Mouse (Mus musculus) fibroblast of lung, adult 2 months (primary cell): ENCODE data around the gene Sult2a7.

Experiments
- DNase-seq: peaks from one replicate; pipeline ENCODE4 v3.0.0-alpha.2; 2011; ENCODE audit warnings: low read depth

Gene Sult2a7

GRCm38 (mm10) chr7:14494130-14494529, at the start of gene Sult2a7:
Gene Sult2a7 (minus strand): TSS chr7:14494230.
- no peak for DNase-seq

GRCm38 (mm10) chr7:14525280-14525679, 31.2 kb upstream of the Sult2a7 start:
- no peak for DNase-seq

- no peak for DNase-seq
Observed at GRCm38 (mm10) chr7:14522636-14523035, 28.6 kb upstream of the Sult2a7 start.

- no peak for DNase-seq
Observed at GRCm38 (mm10) chr7:14518301-14518700, 24.3 kb upstream of the Sult2a7 start.

GRCm38 (mm10) chr7:14492886-14493285, 1.1 kb downstream of the Sult2a7 start:
- DNase-seq = no peak

- DNase-seq = no peak
Observed at GRCm38 (mm10) chr7:14446534-14446933, 47.5 kb downstream of the Sult2a7 start, which contains the start of gene Sult2a8. Gene Sult2a8 (minus strand): TSS chr7:14446769.

- no peak for DNase-seq
Observed at GRCm38 (mm10) chr7:14439581-14439980, 54.4 kb downstream of the Sult2a7 start.

GRCm38 (mm10) chr7:14438484-14438883, 55.5 kb downstream of the Sult2a7 start:
- no peak for DNase-seq

- no peak for DNase-seq
Observed at GRCm38 (mm10) chr7:14438029-14438428, 56.0 kb downstream of the Sult2a7 start.
